In genomic region chr13:59656975-59657388, GRCm38 (mm10) we compare ENCODE assay signal across 9 mouse cellular contexts. TPM values are rescaled to one million over a fixed set of nuclear protein-coding genes. Genes with fewer than 3 reads are reported as not detected.
A peak's percentile ranks its signal among the peaks of the same experiment; 100 is the strongest.
DNase-seq lines count a peak whose midpoint lies in the region; ATAC-seq lines count a peak whose summit lies in the region.
"Had no signal": no experiment of that assay in that cellular context is flagged by ENCODE, and none has a peak within 500 bp of the region (broad histone marks: within the 10 kb centered on the region; RNA-seq: fewer than 3 reads in every experiment).

No protein-coding gene starts in this region.

- peak; percentile 52 for DNase-seq in neural tube, embryonic 11.5 days (ENCODE audit: low spot score)
- DNase-seq in neural tube, embryonic 10.5 days (ENCODE audit: extremely low spot score, low spot score) = no peak
- peak; percentile 63 for DNase-seq in forebrain, embryonic 14.5 days (ENCODE audit: low spot score)
- DNase-seq in limb, embryonic 11.5 days (ENCODE audit: low spot score) = no peak
- DNase-seq in naive thymus-derived CD4-positive, alpha-beta T cell, adult 2 months (ENCODE audit: low read depth) = peak; percentile 54
- no peak for DNase-seq in layer of hippocampus, postnatal 25 days (ENCODE audit: extremely low spot score in 1 of 2, low spot score in 1 of 2)
- DNase-seq in retina, postnatal 1 day = no peak
- no peak for DNase-seq in thymus, postnatal 25 days

- no peaks in the 10 kb centered on the region for H3K27me3 ChIP-seq in neural tube, embryonic 11.5 days (ENCODE audit: control insufficient read depth, insufficient read depth, low read length)
- H3K27me3 ChIP-seq in forebrain, embryonic 14.5 days (replicated peaks; ENCODE audit: control insufficient read depth, insufficient read depth, low read length) = no peaks in the 10 kb centered on the region
- H3K27me3 ChIP-seq in limb, embryonic 11.5 days (ENCODE audit: control insufficient read depth, insufficient read depth, low read length) = no peaks in the 10 kb centered on the region

- peak overlapping the region; percentile 5; the same call in 1 of the 2 replicates for H3K9ac ChIP-seq in neural tube, embryonic 11.5 days (ENCODE audit: low read length)
- H3K9ac ChIP-seq in forebrain, embryonic 14.5 days (ENCODE audit: low read length) = no peak overlapping the region
- no peak overlapping the region for H3K9ac ChIP-seq in limb, embryonic 11.5 days (ENCODE audit: low read length)

- no peak overlapping the region for H3K4me2 ChIP-seq in neural tube, embryonic 11.5 days (ENCODE audit: low read depth)
- no peak overlapping the region for H3K4me2 ChIP-seq in forebrain, embryonic 14.5 days (ENCODE audit: low read length)
- no peak overlapping the region for H3K4me2 ChIP-seq in limb, embryonic 11.5 days (ENCODE audit: low read depth, severe bottlenecking)

- H3K36me3 ChIP-seq in neural tube, embryonic 11.5 days (ENCODE audit: control insufficient read depth, insufficient read depth, low read length) = peaks cover 4% of the 10 kb centered on the region; the same call in 1 of the 2 replicates
- H3K36me3 ChIP-seq in forebrain, embryonic 14.5 days (ENCODE audit: control insufficient read depth, insufficient read depth, low read length) = peaks cover 36% of the 10 kb centered on the region; the same call in 1 of the 2 replicates
- H3K36me3 ChIP-seq in limb, embryonic 11.5 days (ENCODE audit: control insufficient read depth, insufficient read depth, low read length) = peaks cover 12% of the 10 kb centered on the region

- WGBS in neural tube, embryonic 11.5 days = 35% methylated on average over 4 of the region's 4 CpGs
- WGBS in forebrain, embryonic 14.5 days = 2% methylated on average over 4 of the region's 4 CpGs
- 76% methylated on average over 4 of the region's 4 CpGs for WGBS in limb, embryonic 11.5 days

- ATAC-seq in neural tube, embryonic 11.5 days (ENCODE audit: insufficient read depth, low FRiP score, low TSS enrichment) = peak; percentile 66
- peak; percentile 51; the same call in 1 of the 2 replicates for ATAC-seq in forebrain, embryonic 14.5 days
- ATAC-seq in limb, embryonic 11.5 days (ENCODE audit: insufficient number of reproducible peaks, low FRiP score, low TSS enrichment, low read depth) = no peak

- no peaks in the 10 kb centered on the region for H3K9me3 ChIP-seq in neural tube, embryonic 11.5 days (ENCODE audit: control insufficient read depth, low read length)
- H3K9me3 ChIP-seq in forebrain, embryonic 14.5 days (replicated peaks; ENCODE audit: control insufficient read depth, low read length) = no peaks in the 10 kb centered on the region
- H3K9me3 ChIP-seq in limb, embryonic 11.5 days (ENCODE audit: control insufficient read depth, low read length) = no peaks in the 10 kb centered on the region

- H3K4me1 ChIP-seq in neural tube, embryonic 11.5 days (ENCODE audit: control insufficient read depth, insufficient read depth, low read length) = peaks cover 27% of the 10 kb centered on the region
- H3K4me1 ChIP-seq in forebrain, embryonic 14.5 days (ENCODE audit: control insufficient read depth, insufficient read depth, low read length) = peaks cover 15% of the 10 kb centered on the region
- 0 out of 2 replicates have a peak, but pooled peaks cover 4% of the 10 kb centered on the region for H3K4me1 ChIP-seq in limb, embryonic 11.5 days (ENCODE audit: control insufficient read depth, insufficient read depth, low read length)

- H3K27ac ChIP-seq in neural tube, embryonic 11.5 days (ENCODE audit: low read depth, low read length) = peak overlapping the region; percentile 85
- peak overlapping the region; percentile 79; the same call in 1 of the 2 replicates for H3K27ac ChIP-seq in forebrain, embryonic 14.5 days (ENCODE audit: low read depth, low read length)
- peak overlapping the region; percentile 52; the same call in 1 of the 2 replicates for H3K27ac ChIP-seq in limb, embryonic 11.5 days (replicated peaks; ENCODE audit: low read depth, low read length)

- H3K4me3 ChIP-seq in neural tube, embryonic 11.5 days (ENCODE audit: low read depth, low read length) = no peak overlapping the region
- H3K4me3 ChIP-seq in forebrain, embryonic 14.5 days (ENCODE audit: low read depth, low read length) = no peak overlapping the region
- H3K4me3 ChIP-seq in limb, embryonic 11.5 days (ENCODE audit: low read depth, low read length) = no peak overlapping the region

RNA-seq across cellular contexts. Expression of gene Golm1, which starts 18.6 kb away (rescaled TPM):
- 138 and 142 TPM in 2 replicates for polyA plus RNA-seq in neural tube, embryonic 11.5 days (2014; fragmentation: Nextera tagmentation; extraction: Ambion mirVana)
- 50.1 and 57.7 TPM in 2 replicates for polyA plus RNA-seq in forebrain, embryonic 14.5 days (2014; fragmentation: Nextera tagmentation; extraction: Ambion mirVana)
- 67.2 and 71.1 TPM in 2 replicates for polyA plus RNA-seq in limb, embryonic 11.5 days (2014; fragmentation: Nextera tagmentation; extraction: Ambion mirVana)
- total RNA-seq in layer of hippocampus, postnatal 25 days (2021) = 10 to 100 TPM; 54.3 to 62.7 TPM

RNA-seq across cellular contexts. Expression of gene 4921517D22Rik, which starts 36.9 kb away (rescaled TPM):
- not detected in 2 replicates for polyA plus RNA-seq in neural tube, embryonic 11.5 days (2014; fragmentation: Nextera tagmentation; extraction: Ambion mirVana)
- polyA plus RNA-seq in forebrain, embryonic 14.5 days (2014; fragmentation: Nextera tagmentation; extraction: Ambion mirVana) = not detected in 2 replicates
- polyA plus RNA-seq in limb, embryonic 11.5 days (2014; fragmentation: Nextera tagmentation; extraction: Ambion mirVana) = not detected in 2 replicates
- total RNA-seq in layer of hippocampus, postnatal 25 days (2021) = not detected
- total RNA-seq: left cerebral cortex, postnatal 25 days had no signal

RNA-seq across cellular contexts. Expression of gene Spata31d1a, which starts 53.1 kb away (rescaled TPM):
- 0.04 TPM in 1 of 2 replicates, not detected in the other for polyA plus RNA-seq in neural tube, embryonic 11.5 days (2014; fragmentation: Nextera tagmentation; extraction: Ambion mirVana)
- polyA plus RNA-seq in forebrain, embryonic 14.5 days (2014; fragmentation: Nextera tagmentation; extraction: Ambion mirVana) = not detected in 2 replicates
- polyA plus RNA-seq in limb, embryonic 11.5 days (2014; fragmentation: Nextera tagmentation; extraction: Ambion mirVana) = 0.03 TPM in 1 of 2 replicates, not detected in the other
- under 1 TPM; 0.27 to 0.38 TPM for total RNA-seq in layer of hippocampus, postnatal 25 days (2021)

RNA-seq across cellular contexts. Expression of gene Spata31d1b, which starts 55.1 kb away (rescaled TPM):
- polyA plus RNA-seq in neural tube, embryonic 11.5 days (2014; fragmentation: Nextera tagmentation; extraction: Ambion mirVana) = not detected in 2 replicates
- polyA plus RNA-seq in forebrain, embryonic 14.5 days (2014; fragmentation: Nextera tagmentation; extraction: Ambion mirVana) = not detected in 2 replicates
- not detected in 2 replicates for polyA plus RNA-seq in limb, embryonic 11.5 days (2014; fragmentation: Nextera tagmentation; extraction: Ambion mirVana)
- under 1 TPM; 0.12 to 0.14 TPM for total RNA-seq in layer of hippocampus, postnatal 25 days (2021)

Comparison
In these comparisons a context has a peak if more than half of its experiments do, and no peak if none do; other contexts are left out.
1. DNase-seq: peak in neural tube, embryonic 11.5 days (single experiment), forebrain, embryonic 14.5 days (single experiment) and naive thymus-derived CD4-positive, alpha-beta T cell, adult 2 months (single experiment); none in neural tube, embryonic 10.5 days (single experiment), limb, embryonic 11.5 days (single experiment), layer of hippocampus, postnatal 25 days (0 of 2), retina, postnatal 1 day (single experiment) and thymus, postnatal 25 days (single experiment).
2. Peak in every context shown above with its lines, with median percentiles within 50 percentile points of each other: H3K27ac ChIP-seq.